Mouse (Mus musculus): ENCODE data around the gene Rac2.

The Rac2 gene

DNA sequence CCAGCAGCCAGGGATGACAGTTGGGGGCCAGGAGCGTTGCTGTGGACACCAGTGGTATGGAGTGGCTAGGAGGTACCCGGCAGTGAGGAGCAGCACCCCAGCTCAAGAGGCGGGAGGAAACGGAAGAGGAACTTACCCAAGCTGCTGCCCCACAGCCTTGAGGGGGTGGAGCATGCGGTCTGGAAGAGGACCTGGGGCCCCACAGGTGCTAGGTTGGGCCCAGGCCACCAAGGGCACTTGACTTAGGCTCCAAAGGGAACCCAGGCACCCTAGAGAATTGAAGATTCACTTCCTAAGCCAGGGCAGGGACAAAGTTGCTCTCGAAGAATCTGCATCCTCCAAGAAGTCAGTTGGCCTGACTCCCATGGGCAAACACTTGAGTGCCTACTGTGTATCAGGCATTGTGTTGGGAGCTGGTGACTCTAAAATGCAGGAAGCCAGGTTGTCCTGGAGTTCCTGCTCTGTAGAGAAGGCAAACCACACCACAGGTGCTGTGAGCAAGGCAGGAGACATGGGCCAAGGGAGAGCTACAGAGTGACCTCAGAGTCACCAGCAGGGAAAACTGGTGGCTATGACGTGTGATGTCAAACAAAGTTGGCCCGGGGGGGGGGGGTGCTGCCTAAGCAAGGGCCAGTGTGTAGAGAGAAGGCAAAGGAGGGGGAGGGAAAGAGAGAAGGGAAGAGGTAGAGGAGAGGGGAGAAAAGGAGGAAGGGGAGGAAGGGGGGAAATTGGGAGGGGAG, at the start of gene Rac2:
TSS of gene Rac2 (minus strand) at position 126 of the 740 bp plus-strand sequence.
- no peak for DNase-seq (ENCODE audit: low read depth, low spot score)

DNA sequence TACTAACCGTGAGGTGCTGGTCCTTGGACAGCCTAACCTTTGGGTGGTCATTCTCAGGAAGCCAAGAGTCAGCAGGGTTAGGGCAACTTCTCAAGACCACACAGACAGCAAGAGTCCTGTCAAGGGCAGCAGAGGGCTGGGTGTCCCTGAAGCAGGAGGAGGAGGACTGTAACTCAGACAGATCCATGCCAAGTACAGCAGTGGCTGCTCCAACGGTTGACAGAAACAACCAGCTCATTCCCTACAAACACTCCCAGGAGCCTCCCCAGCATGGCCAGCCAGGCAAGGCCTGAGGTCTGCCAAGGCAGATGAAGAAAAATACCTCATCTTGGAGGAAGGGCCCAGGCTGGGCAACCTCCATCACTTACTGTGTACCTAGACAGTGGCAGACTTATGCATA, 44.4 kb upstream of the Rac2 start:
- no peak for DNase-seq (ENCODE audit: low read depth, low spot score)

DNA sequence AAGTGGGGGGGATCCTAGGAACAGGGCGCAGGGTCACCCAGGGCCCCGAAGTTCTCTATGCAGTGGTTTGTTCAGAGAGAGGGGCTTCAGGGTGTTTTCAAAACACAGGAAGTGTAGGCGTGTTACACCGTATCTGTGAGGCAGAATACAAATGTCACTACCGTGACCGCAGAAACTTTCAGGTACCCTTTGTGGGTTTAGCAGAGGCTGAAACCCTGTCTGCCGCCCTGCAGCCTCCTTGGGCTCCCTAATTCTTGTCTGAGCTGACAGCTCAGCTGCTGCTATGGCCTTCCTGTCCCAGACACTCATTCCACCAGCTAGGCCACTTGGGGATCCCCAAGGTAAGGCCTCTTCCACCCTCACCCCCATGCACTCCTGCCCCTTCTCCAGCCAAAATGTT, 42.0 kb upstream of the Rac2 start:
- no peak for DNase-seq (ENCODE audit: low read depth, low spot score)

DNA sequence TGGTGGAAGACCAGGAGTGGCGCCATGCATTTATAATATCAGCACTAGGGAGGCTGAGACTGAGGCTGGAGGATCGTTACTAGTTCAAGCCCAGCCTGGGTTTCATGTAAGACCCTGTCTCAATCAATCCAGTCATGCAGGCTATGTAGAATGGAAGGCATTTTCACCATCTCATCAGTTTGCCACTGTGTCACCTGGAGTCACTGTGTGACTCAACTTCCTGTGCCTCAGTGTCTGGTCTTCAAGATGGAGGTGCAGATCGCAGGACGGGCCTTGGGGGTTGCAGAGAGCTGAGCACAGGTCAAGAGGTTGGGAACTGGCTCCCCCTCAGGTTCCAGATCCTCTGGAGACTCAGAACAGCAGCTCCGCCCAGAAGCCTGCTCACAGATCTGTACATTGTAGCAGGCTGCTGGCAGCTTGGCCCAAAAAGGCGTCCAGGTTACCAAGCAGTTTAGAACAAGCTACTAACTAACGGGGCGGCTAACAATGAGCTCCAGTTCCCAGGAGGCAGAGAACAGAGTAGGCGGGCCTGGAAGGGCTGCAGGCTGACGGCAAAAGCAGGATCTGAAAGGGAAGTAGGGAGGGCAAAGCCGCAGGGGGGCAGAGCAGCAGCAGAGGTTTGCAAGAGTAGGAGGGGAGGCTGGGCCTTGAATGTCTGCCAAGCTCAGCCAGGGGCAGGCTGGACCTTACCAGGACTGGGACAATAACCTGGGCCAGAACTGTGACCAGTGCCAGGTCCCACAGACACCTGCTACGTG, 38.3 kb upstream of the Rac2 start:
- DNase-seq (ENCODE audit: low read depth, low spot score), result no peak

DNA sequence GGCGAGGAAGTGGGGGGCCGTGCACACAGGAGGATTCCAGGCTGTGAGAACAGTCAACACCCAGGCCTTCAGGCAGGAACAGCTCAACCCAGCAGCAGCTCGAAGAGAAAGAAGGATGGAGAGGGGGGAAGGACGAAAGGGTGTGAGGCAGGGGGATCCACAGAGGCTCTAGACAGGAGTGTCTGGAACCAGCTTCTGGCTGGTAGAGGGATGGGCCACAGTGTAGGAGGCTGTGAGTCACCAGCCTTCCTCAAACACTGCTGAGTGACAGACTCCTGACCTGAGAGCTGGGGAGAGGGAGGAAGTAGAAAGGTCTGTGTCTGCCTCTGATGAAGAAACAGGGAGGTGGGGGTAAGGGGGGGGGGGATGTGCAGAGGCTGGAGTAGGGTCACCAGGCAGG, 34.9 kb upstream of the Rac2 start:
- DNase-seq (ENCODE audit: low read depth, low spot score), result no peak

DNA sequence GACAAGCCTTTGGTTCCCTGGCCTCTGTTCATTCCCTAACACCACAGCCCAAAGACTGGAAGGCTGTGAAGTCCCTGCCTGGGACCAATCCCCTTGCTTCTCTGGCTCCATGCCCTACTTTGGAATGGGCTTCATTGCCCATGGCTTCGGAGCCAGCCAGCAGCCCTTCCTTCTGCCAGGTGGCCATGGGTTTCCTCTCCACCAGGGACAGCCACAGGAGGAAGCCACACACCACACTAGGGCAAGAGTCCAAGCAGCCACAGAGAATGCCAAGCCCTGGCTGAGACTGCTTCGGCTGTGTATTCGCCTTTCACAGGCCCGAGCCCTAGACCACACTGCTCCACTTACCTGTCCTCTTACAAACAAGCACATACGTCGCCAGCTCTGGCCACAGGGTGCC, 33.5 kb upstream of the Rac2 start:
- DNase-seq (ENCODE audit: low read depth, low spot score), result no peak

DNA sequence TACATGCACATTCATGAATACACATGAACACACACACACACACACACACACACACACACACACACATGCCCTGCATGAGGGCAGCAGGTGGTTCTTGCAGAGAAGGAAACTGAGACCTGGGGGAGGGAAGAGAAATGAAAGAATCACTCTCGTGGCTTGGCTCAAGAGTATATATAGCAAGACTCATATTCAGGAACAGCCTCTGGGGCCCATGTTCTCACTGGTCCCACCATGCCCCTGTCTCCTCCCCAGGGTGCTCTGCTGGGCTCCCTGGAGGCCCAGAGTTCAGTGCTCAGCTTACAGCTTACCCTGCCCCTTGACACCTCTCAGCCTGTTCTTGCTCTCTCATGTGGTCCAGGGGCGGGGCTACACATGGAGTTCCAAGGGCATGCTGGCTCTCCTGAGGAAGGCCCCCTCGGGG, 32.8 kb upstream of the Rac2 start:
- DNase-seq (ENCODE audit: low read depth, low spot score), result no peak

GRCm38 (mm10) chr15:78604255-78604654, 31.7 kb upstream of the Rac2 start:
- no peak for DNase-seq (ENCODE audit: low read depth, low spot score)

- DNase-seq (ENCODE audit: low read depth, low spot score), result no peak
Observed at GRCm38 (mm10) chr15:78601180-78601579, 28.6 kb upstream of the Rac2 start.

DNA sequence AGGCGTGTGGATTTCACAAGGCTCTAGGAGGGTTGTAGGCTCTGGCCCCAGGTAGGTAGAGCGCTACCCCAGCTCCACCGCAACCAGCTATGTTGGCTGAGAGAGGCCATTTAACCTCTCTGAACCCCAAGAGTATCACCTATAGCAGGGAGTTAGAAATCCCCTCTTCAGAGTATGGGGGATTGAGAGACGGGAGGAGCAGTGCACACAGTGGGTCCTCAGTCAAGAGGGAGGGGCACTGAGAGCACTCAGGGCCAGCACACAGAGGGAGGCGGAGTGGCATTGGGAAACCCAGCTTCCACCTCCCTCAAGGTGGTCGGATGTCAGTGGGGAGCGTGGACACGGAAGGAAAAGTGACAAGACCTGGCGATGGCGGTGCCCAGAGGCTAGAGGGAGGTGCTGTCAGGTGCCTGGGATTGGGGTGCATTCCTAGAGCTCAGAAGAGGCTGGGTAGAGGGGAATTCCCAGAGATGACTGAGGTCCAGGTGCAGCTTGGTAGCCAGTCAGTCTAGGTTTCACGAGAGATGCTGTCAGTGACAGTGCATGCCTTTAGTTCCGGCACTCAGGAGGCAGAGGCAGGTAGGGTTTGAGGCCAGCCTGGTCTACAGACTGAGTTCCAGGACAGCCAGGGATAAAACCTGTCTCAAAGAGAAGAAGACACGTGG, 27.1 kb upstream of the Rac2 start:
- DNase-seq (ENCODE audit: low read depth, low spot score), result no peak

DNA sequence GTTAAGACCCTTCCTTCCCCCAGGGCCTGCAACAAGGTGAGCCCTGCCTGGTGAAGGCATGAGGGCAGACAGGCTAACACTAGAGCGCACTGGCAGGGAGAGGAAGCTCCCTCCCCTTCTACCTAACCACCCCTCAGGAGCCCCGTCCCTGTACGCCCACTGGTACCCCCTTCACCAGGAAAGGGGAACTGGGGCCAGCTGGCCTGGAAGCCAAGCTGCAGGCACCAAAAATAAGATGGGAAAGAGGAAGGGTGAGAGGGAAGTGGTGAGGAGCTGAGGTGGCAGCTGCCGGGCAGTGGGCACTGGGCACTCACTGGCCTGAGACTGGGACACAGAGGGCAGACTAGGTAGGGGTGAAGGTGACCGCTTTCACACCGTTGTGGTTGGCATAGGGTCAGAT, 26.5 kb upstream of the Rac2 start:
- no peak for DNase-seq (ENCODE audit: low read depth, low spot score)

DNA sequence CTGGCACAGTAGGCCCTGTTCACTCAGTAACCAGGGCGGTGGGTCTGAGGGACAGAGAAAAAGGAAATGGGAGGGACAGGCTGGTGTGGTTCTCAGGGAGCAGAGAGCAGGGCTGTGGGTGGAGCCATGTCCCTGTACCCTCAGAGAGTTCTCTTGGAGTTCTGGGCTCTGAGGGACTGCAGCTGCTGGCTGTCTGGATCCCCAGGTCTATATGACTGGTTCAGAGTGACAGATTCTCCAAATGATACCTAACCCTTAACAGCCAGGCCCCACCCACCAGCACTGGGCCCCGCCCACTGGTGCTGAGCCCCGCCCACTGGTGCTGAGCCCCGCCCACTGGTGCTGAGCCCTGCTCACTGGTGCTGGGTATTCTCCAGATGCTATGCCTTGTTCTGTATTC, 25.1 kb upstream of the Rac2 start:
- DNase-seq (ENCODE audit: low read depth, low spot score), result no peak

DNA sequence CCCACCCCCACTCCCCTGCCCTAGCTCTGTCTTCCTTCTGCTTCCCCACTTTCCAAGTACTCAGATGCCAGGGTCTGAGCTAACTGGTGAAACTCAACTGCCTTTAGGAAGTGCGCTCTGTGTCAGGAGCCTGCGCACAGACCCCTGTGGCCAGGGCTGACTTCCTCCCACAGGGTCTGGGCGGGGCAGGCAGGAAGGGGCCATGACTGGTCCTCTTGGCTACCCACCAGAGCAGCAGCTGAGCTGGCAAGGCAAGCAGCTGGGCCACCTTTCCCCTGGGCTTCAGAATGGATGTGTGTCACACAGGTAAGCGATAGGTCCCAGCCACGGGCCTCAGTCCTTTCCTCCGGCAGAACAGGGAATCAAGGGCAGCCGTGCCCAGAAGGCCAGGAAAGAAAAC, 24.3 kb upstream of the Rac2 start, which contains the start of gene Cyth4:
TSS of gene Cyth4 (plus strand) at position 134 of the 400 bp plus-strand sequence.
- DNase-seq (ENCODE audit: low read depth, low spot score), result no peak

GRCm38 (mm10) chr15:78596504-78596903, 23.9 kb upstream of the Rac2 start:
- DNase-seq (ENCODE audit: low read depth, low spot score), result no peak

- DNase-seq (ENCODE audit: low read depth, low spot score), result no peak
Observed at GRCm38 (mm10) chr15:78595468-78595867, 22.9 kb upstream of the Rac2 start.

GRCm38 (mm10) chr15:78594831-78595230, 22.2 kb upstream of the Rac2 start:
- no peak for DNase-seq (ENCODE audit: low read depth, low spot score)

DNA sequence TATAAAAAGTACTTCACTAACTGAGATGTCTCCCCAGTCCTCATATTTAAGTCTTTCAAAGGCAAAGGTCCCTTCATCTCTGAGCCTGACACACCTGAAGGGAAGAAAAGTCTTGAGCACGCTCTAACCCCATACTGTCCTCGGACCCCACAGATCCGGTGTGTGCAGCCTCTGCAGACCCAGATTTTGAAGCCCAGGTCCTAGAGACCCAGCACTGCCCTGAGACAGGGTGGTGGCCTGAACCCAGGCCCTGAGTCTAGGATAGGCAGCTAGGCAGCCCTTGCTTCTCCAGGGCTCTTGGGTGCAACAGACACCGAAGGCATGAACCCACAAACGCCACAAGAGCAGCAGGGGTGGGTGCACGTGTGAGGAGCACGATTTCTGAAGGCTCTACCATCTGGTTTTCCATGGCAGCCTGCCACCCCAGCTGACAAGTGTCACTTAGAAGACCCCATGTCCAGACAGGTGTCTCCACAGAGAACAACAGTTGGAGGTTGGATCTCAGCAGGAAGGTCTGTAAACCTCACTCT, 21.4 kb upstream of the Rac2 start:
- no peak for DNase-seq (ENCODE audit: low read depth, low spot score)

DNA sequence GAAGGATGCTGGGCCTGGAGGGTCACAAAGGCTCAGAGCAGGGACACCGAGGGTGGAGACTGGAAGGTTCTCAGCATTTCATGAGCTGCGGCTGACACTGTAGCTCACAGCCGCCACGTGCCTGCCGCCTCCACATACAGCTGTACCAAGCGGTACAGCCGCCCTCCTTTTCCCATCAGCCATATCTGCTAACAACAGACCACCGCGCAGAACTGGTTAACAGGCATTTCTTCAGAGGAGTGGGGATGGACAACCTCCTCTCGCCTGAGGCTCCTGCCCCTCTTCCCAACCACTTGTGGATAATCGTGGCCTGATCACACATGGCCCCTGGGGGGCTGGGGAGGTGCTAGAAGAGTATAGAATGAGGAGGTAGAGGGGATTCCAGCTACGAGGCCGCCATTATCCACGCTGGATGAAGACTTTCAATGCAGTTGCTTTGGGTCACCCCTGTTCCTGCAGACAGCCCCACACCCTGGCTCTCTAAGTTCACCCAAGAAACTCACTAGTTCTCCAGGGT, 19.9 kb upstream of the Rac2 start:
- DNase-seq (ENCODE audit: low read depth, low spot score), result no peak

- no peak for DNase-seq (ENCODE audit: low read depth, low spot score)
Observed at GRCm38 (mm10) chr15:78591680-78592451, 19.3 kb upstream of the Rac2 start.

DNA sequence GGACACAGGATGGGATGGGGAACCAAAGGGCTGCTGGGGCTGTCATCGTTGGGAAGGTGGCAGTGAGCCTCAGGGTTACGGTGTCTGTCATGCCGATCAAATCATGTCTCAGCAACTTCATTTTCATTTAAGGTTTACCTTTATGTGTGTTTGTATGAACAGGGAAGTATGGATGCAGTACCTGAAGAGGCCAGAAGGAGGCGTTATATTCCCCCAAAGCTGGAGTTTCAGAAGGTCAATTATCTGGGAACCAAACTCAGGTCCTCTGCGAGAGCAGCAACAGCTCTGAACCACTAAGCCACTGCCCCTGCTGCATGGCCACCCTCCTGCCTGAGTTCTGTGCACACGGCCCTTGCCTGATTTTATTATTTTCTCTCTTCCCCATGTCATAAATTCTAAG, 18.2 kb upstream of the Rac2 start:
- DNase-seq (ENCODE audit: low read depth, low spot score), result no peak

DNA sequence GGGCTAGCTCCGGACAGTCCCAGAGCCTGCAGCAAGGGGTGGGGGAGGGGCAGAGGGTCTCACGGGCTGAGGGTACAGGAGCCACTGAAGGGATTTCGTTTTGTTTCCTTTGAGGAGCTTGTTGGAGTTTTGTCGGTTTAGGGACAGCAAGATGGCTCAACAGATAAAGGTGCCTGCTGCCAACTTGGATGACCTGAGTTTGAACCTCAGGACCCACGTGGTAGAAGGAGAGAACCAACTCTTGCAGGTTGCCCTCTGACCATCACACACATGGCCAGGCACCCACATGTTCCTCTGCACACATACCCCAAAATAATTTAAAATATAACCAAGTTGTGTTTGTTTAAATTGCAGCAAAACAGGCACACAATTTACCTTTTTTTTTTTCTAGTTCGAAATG, 17.4 kb upstream of the Rac2 start:
- DNase-seq (ENCODE audit: low read depth, low spot score), result no peak
